Mouse (Mus musculus) brain, embryonic 14.5 days (tissue): ENCODE measurements around the gene 3110082I17Rik.

ENCODE experiments used
- CTCF ChIP-seq: fragments of 200-500 bp; IDR thresholded peaks from 2 replicates; pipeline ENCODE4 v1.5.1; 2012; ENCODE audit warnings: inconsistent platforms, mild to moderate bottlenecking, moderate library complexity, borderline replicate concordance; ENCODE audit not compliant: insufficient read depth, insufficient read length; ENCODE audit errors: extremely low read depth
- POLR2A ChIP-seq: fragments of 200-500 bp; IDR thresholded peaks from 2 replicates; pipeline ENCODE4 v1.6.1; 2012; ENCODE audit warnings: mild to moderate bottlenecking, inconsistent platforms, borderline replicate concordance; ENCODE audit not compliant: poor library complexity, insufficient read depth, insufficient read length, severe bottlenecking; ENCODE audit errors: extremely low read depth

DNA sequence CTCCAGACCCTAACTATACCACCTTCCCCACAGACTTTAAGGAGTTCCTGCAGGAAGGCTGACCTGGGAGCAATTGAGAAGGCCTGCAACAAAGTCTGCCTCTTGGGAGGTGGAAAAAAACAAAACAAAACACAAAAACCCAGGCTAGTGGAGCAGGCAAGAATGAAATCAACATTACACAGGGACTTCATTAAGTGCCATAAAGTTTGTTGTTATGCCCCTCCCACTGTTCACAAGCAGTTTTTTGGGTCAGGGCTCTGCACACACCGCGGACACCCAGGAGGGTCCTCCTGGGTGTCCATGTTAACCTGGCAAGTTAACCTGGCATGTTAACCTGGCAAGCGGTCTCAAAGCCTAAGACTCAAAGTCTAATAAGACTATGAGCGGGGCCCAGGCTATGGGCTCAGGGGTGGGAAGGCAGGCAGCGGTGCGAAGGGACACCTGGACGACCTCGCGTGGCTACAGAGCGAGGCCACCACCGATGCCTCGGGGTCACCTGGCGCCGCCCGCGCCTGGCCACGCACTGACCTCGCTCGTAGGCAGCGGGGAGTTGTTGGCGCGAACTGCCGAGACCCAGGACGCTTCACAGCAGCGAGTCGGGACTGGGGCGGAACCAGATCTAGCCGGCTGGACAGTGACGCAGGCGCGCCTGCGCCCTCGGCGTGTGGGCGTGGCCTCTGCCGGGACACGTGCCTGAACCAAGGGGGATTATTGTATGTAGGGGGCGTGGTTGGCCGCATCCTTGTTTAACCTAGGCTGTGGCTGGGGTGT is 88.5 kb downstream of the 3110082I17Rik start:
- TF ChIP-seq CTCF (no peak), POLR2A (peak; percentile 85)
